Mouse (Mus musculus) myocyte (in vitro differentiated cells): ENCODE results near the gene 4833427G06Rik.
A peak's percentile ranks its signal among the peaks of the same experiment; 100 is the strongest.

Experiments
- CEBPB ChIP-seq: IDR thresholded peaks from 2 replicates; pipeline ENCODE4 v1.6.1; 2011; ENCODE audit warnings: mild to moderate bottlenecking, moderate library complexity; ENCODE audit not compliant: poor library complexity, insufficient read depth, severe bottlenecking
- E2F4 ChIP-seq: IDR thresholded peaks from one replicate; pipeline ENCODE4 v1.6.1; 2011; ENCODE audit warnings: mild to moderate bottlenecking, control low read depth, moderate library complexity; ENCODE audit not compliant: insufficient read depth
- MAX ChIP-seq: IDR thresholded peaks from one replicate; pipeline ENCODE4 v1.6.1; 2011; ENCODE audit warnings: low read depth, mild to moderate bottlenecking, control low read depth
- MYOD1 ChIP-seq, 3 experiments: IDR thresholded peaks; one replicate each; pipeline ENCODE4 v1.6.1; 2011; ENCODE audit warnings: control low read depth in 2 of 3, low read depth in 2 of 3, mild to moderate bottlenecking in 2 of 3, moderate library complexity in 1 of 3; ENCODE audit not compliant: insufficient read length in 2 of 3, control insufficient read depth in 1 of 3
- MYOG ChIP-seq, 3 experiments: IDR thresholded peaks; one replicate each; pipeline ENCODE4 v1.6.1; 2011; ENCODE audit warnings: control low read depth in 2 of 3, low read depth in 2 of 3, mild to moderate bottlenecking in 2 of 3; ENCODE audit not compliant: insufficient read length in 2 of 3, control insufficient read depth in 1 of 3, insufficient read depth in 1 of 3
- POLR2A ChIP-seq: IDR thresholded peaks from one replicate; pipeline ENCODE4 v1.6.1; 2011; ENCODE audit warnings: low read depth, mild to moderate bottlenecking, control low read depth, moderate library complexity; ENCODE audit not compliant: insufficient read length
- POLR2AphosphoS2 ChIP-seq: IDR thresholded peaks from one replicate; pipeline ENCODE4 v1.6.1; 2011; ENCODE audit warnings: low read depth, control low read depth; ENCODE audit not compliant: insufficient read length
- REST ChIP-seq: IDR thresholded peaks from one replicate; pipeline ENCODE4 v1.6.1; 2011; ENCODE audit warnings: mild to moderate bottlenecking, control low read depth, moderate library complexity; ENCODE audit not compliant: insufficient read depth, insufficient read length
- TCF12 ChIP-seq: IDR thresholded peaks from one replicate; pipeline ENCODE4 v1.6.1; 2011; ENCODE audit warnings: mild to moderate bottlenecking, control low read depth; ENCODE audit not compliant: poor library complexity, insufficient read depth, severe bottlenecking
- TCF3 ChIP-seq: IDR thresholded peaks from one replicate; pipeline ENCODE4 v1.6.1; 2011; ENCODE audit warnings: low read depth, control low read depth; ENCODE audit not compliant: insufficient read length
- USF1 ChIP-seq: IDR thresholded peaks from one replicate; pipeline ENCODE4 v1.6.1; 2011; ENCODE audit warnings: low read depth, mild to moderate bottlenecking, control low read depth, moderate library complexity

DNA sequence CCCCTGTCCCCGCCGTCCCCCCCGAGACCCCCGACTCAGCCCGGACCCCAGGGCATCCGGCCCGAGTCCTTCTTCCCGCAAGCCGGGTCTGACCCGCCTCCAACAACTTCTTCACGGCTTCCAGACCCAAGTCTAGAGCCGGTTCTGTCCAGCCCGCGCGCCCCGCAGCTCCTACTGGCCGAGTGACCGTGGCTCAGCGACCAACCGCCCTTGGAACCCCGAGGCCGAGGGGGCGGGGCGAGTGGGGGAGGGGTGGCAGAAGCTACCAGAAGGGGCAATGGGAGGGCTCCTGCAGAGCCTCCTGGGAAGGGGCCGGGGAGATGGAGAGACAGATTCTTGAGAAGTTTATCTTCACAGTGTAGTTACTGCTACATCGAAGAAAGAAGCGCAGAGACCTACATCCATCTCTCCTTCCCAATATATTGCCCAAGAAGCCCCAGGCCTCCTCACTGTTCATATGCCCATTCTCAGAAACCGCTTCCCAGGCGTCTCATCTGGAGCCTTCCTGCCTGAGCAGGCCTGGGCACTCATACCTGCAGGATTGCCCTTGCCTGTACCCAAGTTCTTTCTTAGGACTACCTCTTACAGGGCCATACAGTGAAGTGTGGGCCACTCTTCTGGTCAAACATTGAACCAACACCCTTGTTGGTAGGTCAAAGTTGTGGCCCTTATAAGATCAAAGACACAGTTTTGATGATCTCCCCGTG lies 2.1 kb upstream of the 4833427G06Rik start:
- TF ChIP-seq MAX (no peak), POLR2A (peak; percentile 65), POLR2AphosphoS2 (no peak), USF1 (no peak), CEBPB (no peak), TCF3 (no peak), TCF12 (no peak), E2F4 (no peak), MYOG (IDR thresholded peaks at IDR 0.05; ENCODE audit: control insufficient read depth in 1 of 3, insufficient read depth in 1 of 3, insufficient read length in 2 of 3, low read depth in 2 of 3) (no peak), REST (no peak), MYOD1 (IDR thresholded peaks at IDR 0.05; ENCODE audit: control insufficient read depth in 1 of 3, insufficient read length in 2 of 3, low read depth in 2 of 3) (no peak)
